Mouse (Mus musculus) E14TG2a.4 (cell line): Measurements from ENCODE around the gene Ass1.

Experiments
- CTCF ChIP-seq: conservative IDR thresholded peaks from 2 replicates; pipeline ENCODE4 v1.5.1; 2014; ENCODE audit warnings: low read length
- NANOG ChIP-seq: IDR thresholded peaks from 2 replicates; pipeline ENCODE4 v1.6.1; 2014; ENCODE audit warnings: borderline replicate concordance, low read length, mixed read lengths
- POU5F1 ChIP-seq: IDR thresholded peaks from 2 replicates; pipeline ENCODE4 v1.6.1; 2014; ENCODE audit warnings: low read length, borderline replicate concordance

DNA sequence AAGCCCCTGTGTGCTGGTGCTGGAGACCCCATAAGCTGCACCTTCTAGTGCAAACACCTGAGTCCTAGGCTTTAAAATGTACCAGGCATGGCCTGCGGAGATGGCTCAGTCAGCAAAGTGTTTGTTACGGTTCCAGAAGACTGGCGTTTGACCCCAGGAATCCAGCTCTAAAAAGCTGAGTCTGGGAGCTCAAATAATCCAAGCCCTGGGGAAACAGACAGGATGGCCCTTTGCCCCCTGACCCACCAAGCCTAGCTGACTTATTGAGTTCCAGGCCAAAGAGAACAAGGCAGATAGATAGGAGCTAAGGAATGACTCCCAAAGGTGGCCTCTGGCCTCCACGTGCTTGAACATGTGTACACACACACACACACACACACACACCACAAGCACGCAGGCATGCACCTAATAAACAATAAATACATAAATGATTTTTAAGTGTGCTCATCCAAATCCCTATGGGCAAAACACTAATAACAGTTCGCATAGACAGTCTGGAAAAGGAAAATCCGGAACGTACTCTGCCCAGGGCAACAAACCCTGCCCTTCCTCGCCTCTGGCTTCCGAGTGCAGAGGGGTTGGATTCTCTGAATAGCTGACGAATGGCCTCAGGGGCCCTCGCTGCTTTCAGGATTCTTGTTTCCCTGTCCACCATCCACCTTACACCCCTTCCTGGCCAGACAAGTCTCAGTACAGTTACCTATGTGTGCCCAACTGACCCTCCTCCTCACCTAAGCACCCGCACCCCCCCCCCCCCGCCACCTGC, 32.3 kb upstream of the Ass1 start:
- TF ChIP-seq CTCF (no peak), NANOG (no peak), POU5F1 (no peak)
